Mouse (Mus musculus): ENCODE data around the gene Yjefn3. TPM values are rescaled to one million over a fixed set of nuclear protein-coding genes. Genes with fewer than 3 reads are reported as not detected.
A peak's percentile ranks its signal among the peaks of the same experiment; 100 is the strongest.

Gene Yjefn3
- polyA plus RNA-seq, 1 experiment from 2014 or later = 0.81 TPM

DNA sequence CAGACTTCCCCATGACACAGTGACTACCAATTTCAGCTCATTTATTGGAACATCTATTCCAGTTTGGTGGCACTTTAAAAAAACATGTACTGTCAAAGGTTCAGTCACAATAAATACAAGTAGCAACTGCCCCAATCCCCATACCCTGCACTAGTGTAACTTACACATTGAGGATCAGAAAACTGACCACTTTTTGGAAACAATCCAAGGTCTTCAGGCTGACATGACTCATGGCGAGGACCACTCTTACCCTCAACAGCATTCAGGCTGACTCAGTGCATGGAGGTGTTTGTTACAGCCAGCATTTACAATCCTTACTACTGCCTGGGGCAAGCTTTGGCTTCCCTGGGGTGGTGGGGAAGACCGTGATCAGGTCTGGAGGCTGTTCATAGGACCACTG, 4.6 kb upstream of the Yjefn3 start:
- ATAC-seq (ENCODE audit: low read depth) = no peak
- peaks cover 44% of the 10 kb centered on the region for H3K4me1 ChIP-seq (replicated peaks)
- WGBS (ENCODE audit: insufficient replicate concordance) = 82% methylated on average over 2 of the region's 2 CpGs
- no peak overlapping the region for H3K4me2 ChIP-seq
- H3K36me3 ChIP-seq = peaks cover 49% of the 10 kb centered on the region
- H3K9me3 ChIP-seq (replicated peaks) = no peaks in the 10 kb centered on the region
- H3K9ac ChIP-seq = no peak overlapping the region
- H3K27me3 ChIP-seq = no peaks in the 10 kb centered on the region
- no peak overlapping the region for H3K27ac ChIP-seq
- no peak overlapping the region for H3K4me3 ChIP-seq (replicated peaks)
- DNase-seq = no peak

DNA sequence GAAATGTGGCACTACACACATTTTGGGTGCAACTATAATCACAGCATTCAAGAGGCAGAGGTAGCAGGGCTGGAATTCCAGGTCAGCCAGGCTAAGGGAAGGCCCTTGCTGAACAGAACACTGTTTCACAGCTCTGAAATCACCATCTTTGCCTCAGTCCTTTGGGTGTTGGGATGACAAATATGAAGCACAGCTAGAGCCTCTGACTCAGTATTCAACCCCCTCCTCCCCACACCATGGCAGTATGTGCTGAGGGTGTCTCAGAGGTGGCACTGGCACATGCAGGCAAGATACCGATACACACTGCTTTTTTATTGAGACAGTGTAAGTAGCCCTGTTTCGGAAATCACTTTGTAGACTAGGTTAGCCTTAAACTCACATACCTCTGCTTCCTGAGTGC, 3.7 kb upstream of the Yjefn3 start:
- H3K27ac ChIP-seq = 0 out of 2 replicates have a peak overlapping the region, but pooled peaks have one; percentile 12
- DNase-seq (no peak), ATAC-seq (ENCODE audit: low read depth) (no peak)
- peaks cover 41% of the 10 kb centered on the region for H3K36me3 ChIP-seq
- H3K4me1 ChIP-seq (replicated peaks) = peaks cover 49% of the 10 kb centered on the region
- H3K9ac ChIP-seq = no peak overlapping the region
- no peaks in the 10 kb centered on the region for H3K9me3 ChIP-seq (replicated peaks)
- no peaks in the 10 kb centered on the region for H3K27me3 ChIP-seq
- no peak overlapping the region for H3K4me3 ChIP-seq (replicated peaks)
- H3K4me2 ChIP-seq = no peak overlapping the region
- 87% methylated on average over 2 of the region's 2 CpGs for WGBS (ENCODE audit: insufficient replicate concordance)

DNA sequence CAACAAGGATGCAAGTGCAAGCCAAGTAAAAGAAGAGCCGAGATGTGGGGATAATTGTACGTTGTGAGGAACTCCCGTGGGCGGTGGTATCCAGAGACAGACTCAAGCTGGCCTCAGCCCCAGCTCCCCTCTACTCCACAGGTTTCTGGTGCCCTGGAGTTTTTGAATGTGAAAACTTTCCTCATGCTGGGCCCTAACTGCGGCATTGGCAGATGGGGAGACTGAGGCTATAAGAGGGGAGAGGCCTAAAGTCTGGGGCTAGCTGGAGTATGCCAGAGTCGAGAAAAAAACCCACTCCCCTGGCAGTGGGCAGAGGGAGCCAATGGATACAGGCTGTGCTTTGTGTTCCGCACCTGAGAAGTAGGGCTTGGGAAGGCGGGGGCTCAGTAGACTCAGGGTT, 1.6 kb upstream of the Yjefn3 start:
- no peaks in the 10 kb centered on the region for H3K9me3 ChIP-seq (replicated peaks)
- H3K27ac ChIP-seq = peak overlapping the region; percentile 67
- H3K27me3 ChIP-seq = no peaks in the 10 kb centered on the region
- peaks cover 67% of the 10 kb centered on the region for H3K4me1 ChIP-seq (replicated peaks)
- WGBS (ENCODE audit: insufficient replicate concordance) = 82% methylated on average over 8 of the region's 8 CpGs
- peak overlapping the region; percentile 73 for H3K9ac ChIP-seq
- H3K36me3 ChIP-seq = peaks cover 27% of the 10 kb centered on the region
- peak overlapping the region; percentile 99 for H3K4me2 ChIP-seq
- ATAC-seq (ENCODE audit: low read depth) (no peak), DNase-seq (no peak)
- H3K4me3 ChIP-seq (replicated peaks) = peak overlapping the region; percentile 74

DNA sequence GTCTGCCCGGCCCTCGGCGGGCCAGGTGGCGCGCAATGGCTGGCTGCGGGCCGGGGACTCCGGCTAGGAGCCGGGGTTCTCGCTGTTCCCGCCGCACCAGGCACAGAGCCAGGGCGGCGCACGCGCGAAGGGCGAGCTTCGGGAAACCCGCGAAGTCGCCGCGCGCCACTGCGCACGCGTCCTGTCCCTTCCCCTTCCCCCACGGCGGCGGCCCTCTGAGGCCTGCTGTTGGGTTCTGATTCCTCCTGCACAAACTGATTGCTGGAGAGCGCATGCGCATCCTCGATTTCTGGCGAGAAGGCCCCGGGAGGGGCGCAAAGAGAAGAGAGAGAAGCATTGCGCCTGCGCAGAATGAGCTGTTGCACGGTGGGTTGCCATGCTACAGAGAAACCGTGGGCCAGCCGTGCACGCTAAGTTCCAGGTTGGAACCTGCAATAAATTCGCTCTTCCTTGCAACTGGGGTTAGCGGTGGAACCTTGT, 591 bp upstream of the Yjefn3 start:
- Histone ChIP-seq H3K9ac (peak overlapping the region; percentile 93), H3K27ac (peak overlapping the region; percentile 96), H3K9me3 (replicated peaks) (no peaks in the 10 kb centered on the region), H3K4me1 (replicated peaks) (peaks cover 77% of the 10 kb centered on the region), H3K27me3 (no peaks in the 10 kb centered on the region), H3K4me3 (replicated peaks) (peak overlapping the region; percentile 74), H3K4me2 (peak overlapping the region; percentile 99), H3K36me3 (peaks cover 27% of the 10 kb centered on the region)
- peak; percentile 98 for DNase-seq
- ATAC-seq (ENCODE audit: low read depth) = peak; percentile 83
- under 1% methylated on average over 43 of the region's 45 CpGs for WGBS (ENCODE audit: insufficient replicate concordance)

DNA sequence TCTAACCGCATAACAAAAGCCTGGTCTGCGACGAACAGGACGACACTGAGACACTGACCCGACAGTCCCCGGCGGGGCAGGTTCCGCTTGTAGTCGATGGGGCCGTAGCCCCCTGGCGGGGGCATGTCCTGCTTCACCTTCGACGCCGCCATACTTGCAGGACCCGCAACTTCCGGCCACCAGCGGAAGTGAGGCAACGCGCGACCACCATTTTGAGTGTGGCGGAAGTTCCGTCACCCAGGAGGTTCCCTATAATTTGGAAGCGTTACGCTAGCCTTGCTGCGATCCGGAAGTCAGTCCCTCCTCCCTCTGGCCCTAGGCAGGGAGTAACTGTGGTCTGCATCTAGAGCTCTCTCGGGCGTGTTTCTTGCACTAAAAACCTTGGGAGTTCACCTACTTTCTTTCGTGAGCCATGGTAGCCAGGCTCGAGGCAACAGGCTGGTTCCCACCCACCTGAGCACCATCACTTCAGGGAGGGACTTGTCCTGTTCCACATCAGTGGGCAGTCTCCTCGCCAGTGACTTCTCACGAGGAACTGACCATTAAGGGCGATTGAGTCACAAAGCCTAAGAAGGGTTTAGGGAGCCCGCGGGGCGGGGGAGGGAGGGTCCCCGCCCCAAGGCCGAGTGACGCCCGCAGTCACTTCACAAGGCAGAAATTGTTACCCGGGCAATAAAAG, 889 bp downstream of the Yjefn3 start:
- H3K4me1 ChIP-seq (replicated peaks) = peaks cover 89% of the 10 kb centered on the region
- H3K27ac ChIP-seq = peak overlapping the region; percentile 96
- peak overlapping the region; percentile 93 for H3K9ac ChIP-seq
- H3K36me3 ChIP-seq = peaks cover 28% of the 10 kb centered on the region
- ATAC-seq (ENCODE audit: low read depth) (peak; percentile 72), DNase-seq (peak; percentile 95)
- WGBS (ENCODE audit: insufficient replicate concordance) = under 1% methylated on average over 41 of the region's 41 CpGs
- no peaks in the 10 kb centered on the region for H3K9me3 ChIP-seq (replicated peaks)
- peak overlapping the region; percentile 99 for H3K4me2 ChIP-seq
- H3K4me3 ChIP-seq (replicated peaks) = peak overlapping the region; percentile 74
- H3K27me3 ChIP-seq = no peaks in the 10 kb centered on the region

- Histone ChIP-seq H3K4me1 (replicated peaks) (peaks cover 87% of the 10 kb centered on the region), H3K36me3 (peaks cover 29% of the 10 kb centered on the region), H3K4me3 (replicated peaks) (peak overlapping the region; percentile 74), H3K9me3 (replicated peaks) (no peaks in the 10 kb centered on the region), H3K27me3 (no peaks in the 10 kb centered on the region), H3K9ac (peak overlapping the region; percentile 93), H3K4me2 (peak overlapping the region; percentile 99), H3K27ac (peak overlapping the region; percentile 96)
- DNase-seq (no peak), ATAC-seq (ENCODE audit: low read depth) (no peak)
- 7% methylated on average over 12 of the region's 12 CpGs for WGBS (ENCODE audit: insufficient replicate concordance)
Observed at GRCm38 (mm10) chr8:69900895-69901451, 1.5 kb downstream of the Yjefn3 start.

- H3K36me3 ChIP-seq = peaks cover 40% of the 10 kb centered on the region
- ATAC-seq (ENCODE audit: low read depth) (no peak), DNase-seq (no peak)
- H3K27ac ChIP-seq = no peak overlapping the region
- peaks cover 85% of the 10 kb centered on the region for H3K4me1 ChIP-seq (replicated peaks)
- peak overlapping the region; percentile 74 for H3K4me3 ChIP-seq (replicated peaks)
- no peak overlapping the region for H3K9ac ChIP-seq
- peak overlapping the region; percentile 99 for H3K4me2 ChIP-seq
- WGBS (ENCODE audit: insufficient replicate concordance) = 79% methylated on average over 2 of the region's 2 CpGs
- no peaks in the 10 kb centered on the region for H3K27me3 ChIP-seq
- no peaks in the 10 kb centered on the region for H3K9me3 ChIP-seq (replicated peaks)
Observed at GRCm38 (mm10) chr8:69899876-69900275, 2.6 kb downstream of the Yjefn3 start.

DNA sequence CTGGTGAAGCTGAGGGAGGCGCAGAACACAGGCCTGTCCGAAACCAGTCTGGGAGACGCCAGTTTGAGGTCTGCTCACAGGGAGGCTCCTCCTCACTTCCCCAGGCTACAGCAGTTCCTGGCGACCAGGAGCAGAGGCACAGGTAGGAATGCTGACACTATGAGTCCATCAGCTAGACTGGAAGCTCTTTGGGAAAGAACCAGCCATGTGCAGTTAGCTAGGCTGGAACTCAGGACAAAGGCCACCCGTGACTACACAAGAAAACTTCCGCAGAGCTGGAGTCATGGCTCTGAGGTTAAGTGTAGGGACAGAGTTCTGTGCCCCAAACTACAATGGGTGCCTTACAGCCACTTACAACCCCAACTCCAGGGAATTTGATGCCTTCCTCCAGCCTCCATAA, 4.7 kb downstream of the Yjefn3 start:
- ATAC-seq (ENCODE audit: low read depth) = no peak
- 0 out of 2 replicates have a peak overlapping the region, but pooled peaks have one; percentile 17 for H3K9ac ChIP-seq
- peaks cover 60% of the 10 kb centered on the region for H3K36me3 ChIP-seq
- no peak overlapping the region for H3K4me2 ChIP-seq
- H3K4me1 ChIP-seq (replicated peaks) = peaks cover 77% of the 10 kb centered on the region
- DNase-seq = no peak
- WGBS (ENCODE audit: insufficient replicate concordance) = 82% methylated on average over 6 of the region's 6 CpGs
- H3K9me3 ChIP-seq (replicated peaks) = no peaks in the 10 kb centered on the region
- no peak overlapping the region for H3K27ac ChIP-seq
- H3K4me3 ChIP-seq (replicated peaks) = no peak overlapping the region
- H3K27me3 ChIP-seq = no peaks in the 10 kb centered on the region

DNA sequence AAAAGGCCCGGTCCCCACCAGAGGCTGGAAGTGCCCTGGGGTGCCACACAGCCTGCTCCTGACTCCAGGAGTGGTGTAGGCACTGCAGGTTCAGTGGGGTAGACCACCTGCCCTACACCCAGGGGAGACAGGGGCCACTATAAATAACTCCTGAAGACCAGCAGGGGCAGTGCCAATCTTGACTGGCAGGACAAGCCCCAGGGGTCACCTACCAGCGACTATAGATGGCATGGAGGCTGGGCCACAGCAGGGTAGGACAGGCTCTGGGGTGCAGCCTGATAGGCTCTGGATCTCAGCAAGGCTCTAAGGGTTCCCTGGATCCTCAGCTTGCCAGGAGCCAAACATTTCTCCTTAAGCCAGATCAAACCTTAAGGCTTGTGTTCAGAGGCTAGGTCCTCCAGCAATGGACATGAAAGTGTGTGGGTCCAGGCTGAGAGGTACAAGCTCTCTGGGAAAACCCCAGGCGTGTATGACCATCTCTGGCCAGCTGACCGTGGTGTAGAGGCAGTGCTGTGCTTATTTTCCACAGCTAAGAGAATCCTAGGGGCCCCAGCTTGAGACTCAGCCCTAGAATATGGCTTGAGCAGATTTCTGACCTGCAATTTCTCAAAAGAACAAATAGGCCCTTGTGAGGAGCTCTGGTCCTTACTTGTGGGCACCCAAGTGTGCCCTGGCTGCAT, 6.6 kb downstream of the Yjefn3 start:
- Histone ChIP-seq H3K4me2 (no peak overlapping the region), H3K9ac (no peak overlapping the region), H3K4me1 (replicated peaks) (peaks cover 65% of the 10 kb centered on the region), H3K4me3 (replicated peaks) (no peak overlapping the region), H3K36me3 (peaks cover 63% of the 10 kb centered on the region), H3K27ac (no peak overlapping the region), H3K27me3 (peaks cover 9% of the 10 kb centered on the region), H3K9me3 (replicated peaks) (no peaks in the 10 kb centered on the region)
- DNase-seq (no peak), ATAC-seq (ENCODE audit: low read depth) (no peak)
- 77% methylated on average over 4 of the region's 4 CpGs for WGBS (ENCODE audit: insufficient replicate concordance)

DNA sequence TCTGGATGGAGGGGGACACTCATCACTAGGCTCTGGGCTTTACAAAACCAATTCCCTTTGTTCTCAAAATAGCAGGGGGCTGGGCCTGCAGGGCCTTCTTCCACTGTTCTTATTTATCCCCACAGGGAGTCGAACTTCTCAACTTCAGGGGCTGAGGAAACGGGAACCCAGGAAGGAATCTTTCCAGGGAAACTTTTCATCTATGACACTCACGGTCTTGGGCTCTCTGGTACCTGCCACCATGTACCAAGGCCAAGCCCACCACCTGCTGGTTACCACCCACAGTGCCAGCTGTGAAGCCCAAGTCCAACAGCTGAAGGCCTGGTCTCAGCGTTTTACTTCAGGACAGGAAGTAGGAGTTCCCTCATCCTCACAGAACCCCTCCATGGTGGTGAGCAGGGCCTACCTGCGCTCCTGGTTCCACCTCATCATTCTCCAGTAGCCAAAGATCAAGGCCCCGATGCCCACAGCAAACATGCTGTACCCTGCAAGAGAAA, 7.6 kb downstream of the Yjefn3 start:
- whole genome bisulfite sequencing (ENCODE audit: insufficient replicate concordance) = 74% methylated on average over 6 of the region's 6 CpGs
- Histone ChIP-seq H3K4me1 (replicated peaks) (peaks cover 55% of the 10 kb centered on the region), H3K27me3 (peaks cover 19% of the 10 kb centered on the region), H3K9me3 (replicated peaks) (no peaks in the 10 kb centered on the region), H3K4me2 (no peak overlapping the region), H3K9ac (no peak overlapping the region), H3K36me3 (peaks cover 61% of the 10 kb centered on the region), H3K27ac (no peak overlapping the region), H3K4me3 (replicated peaks) (no peak overlapping the region)
- DNase-seq (no peak), ATAC-seq (ENCODE audit: low read depth) (no peak)

DNA sequence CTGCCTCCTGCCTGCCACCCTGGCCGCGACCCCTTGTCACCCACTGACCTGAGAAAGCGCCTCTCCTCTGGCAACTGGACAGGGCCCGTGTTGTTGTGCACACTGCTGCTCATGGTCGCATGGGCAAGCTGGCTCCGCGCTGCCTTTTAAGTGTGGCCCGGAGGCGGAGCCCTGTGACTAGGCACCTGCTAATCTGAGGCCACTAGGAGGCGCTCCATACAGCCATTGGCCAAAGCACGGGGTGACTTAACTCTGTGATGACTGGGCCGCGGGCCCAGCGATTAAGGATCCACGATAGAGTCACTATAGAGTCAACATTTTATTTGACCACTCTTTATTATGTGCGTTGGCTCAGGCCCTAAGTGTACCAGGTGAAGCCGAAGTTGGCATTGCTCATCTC, 8.6 kb downstream of the Yjefn3 start:
- H3K9me3 ChIP-seq (replicated peaks) = no peaks in the 10 kb centered on the region
- DNase-seq (peak; percentile 46), ATAC-seq (ENCODE audit: low read depth) (no peak)
- peaks cover 54% of the 10 kb centered on the region for H3K36me3 ChIP-seq
- H3K4me3 ChIP-seq (replicated peaks) = no peak overlapping the region
- no peak overlapping the region for H3K9ac ChIP-seq
- H3K4me2 ChIP-seq = no peak overlapping the region
- peaks cover 55% of the 10 kb centered on the region for H3K4me1 ChIP-seq (replicated peaks)
- H3K27me3 ChIP-seq = peaks cover 29% of the 10 kb centered on the region
- no peak overlapping the region for H3K27ac ChIP-seq
- WGBS (ENCODE audit: insufficient replicate concordance) = 63% methylated on average over 17 of the region's 17 CpGs
